Mouse (Mus musculus) thymus, adult 2 months (tissue): ENCODE results near the gene Sos2. TPM values are rescaled to one million over a fixed set of nuclear protein-coding genes. Genes with fewer than 3 reads are reported as not detected.
A peak's percentile ranks its signal among the peaks of the same experiment; 100 is the strongest.

ENCODE experiments used
- DNase-seq: peaks from one replicate; pipeline ENCODE4 v3.0.0; 2021
- H3K27ac ChIP-seq: fragments of 200-500 bp; 2 replicates; pipeline ENCODE4 v1.5.1; 2012; ENCODE audit warnings: low read length, control low read depth; ENCODE audit not compliant: control insufficient read depth, insufficient read depth
- H3K27me3 ChIP-seq: fragments of 200-500 bp; 2 replicates; pipeline ENCODE4 v1.6.1; 2012; ENCODE audit warnings: mild to moderate bottlenecking, low read length, moderate library complexity, mixed read lengths; ENCODE audit not compliant: control insufficient read depth, insufficient read depth
- H3K36me3 ChIP-seq: fragments of 200-500 bp; 2 replicates; pipeline ENCODE4 v1.6.1; 2012; ENCODE audit warnings: mild to moderate bottlenecking, low read length, moderate library complexity; ENCODE audit not compliant: control insufficient read depth, insufficient read depth
- H3K4me1 ChIP-seq: fragments of 200-500 bp; replicated peaks from 2 replicates; pipeline ENCODE4 v1.6.1; 2012; ENCODE audit warnings: low read length; ENCODE audit not compliant: control insufficient read depth, insufficient read depth
- H3K4me3 ChIP-seq: fragments of 200-500 bp; 2 replicates; pipeline ENCODE4 v1.5.1; 2012; ENCODE audit warnings: mild to moderate bottlenecking, low read length, control low read depth, moderate library complexity; ENCODE audit not compliant: control insufficient read depth, insufficient read depth
- CTCF ChIP-seq: fragments of 200-500 bp; IDR thresholded peaks from 2 replicates; pipeline ENCODE4 v1.5.1; 2012; ENCODE audit warnings: mild to moderate bottlenecking, control low read depth, low read length, moderate library complexity, borderline replicate concordance; ENCODE audit not compliant: control insufficient read depth, poor library complexity, insufficient read depth; ENCODE audit errors: extremely low read depth
- POLR2A ChIP-seq: fragments of 200-500 bp; IDR thresholded peaks from 2 replicates; pipeline ENCODE4 v1.6.1; 2012; ENCODE audit warnings: mild to moderate bottlenecking, low read length, control low read depth, moderate library complexity; ENCODE audit not compliant: control insufficient read depth, poor library complexity, insufficient read depth; ENCODE audit errors: extremely low read depth
- WGBS: fragments of 180-500 bp; shearing (Covaris S2); methylation state at CpG from one replicate; pipeline ENCODE4 v1.1.7; 2018; 5-methylcytosine and 5-hydroxymethylcytosine counted together
- polyA plus RNA-seq: library from polyadenylated mRNA; depleted of rRNA; stranded (reverse); fragments of >200 nt; gene quantifications from 2 replicates; pipeline ENCODE4 v1.2.3, GENCODE M21; 2012; rRNA removed

Sos2 gene
- polyA plus RNA-seq, 1 experiment = 18.0 TPM

DNA sequence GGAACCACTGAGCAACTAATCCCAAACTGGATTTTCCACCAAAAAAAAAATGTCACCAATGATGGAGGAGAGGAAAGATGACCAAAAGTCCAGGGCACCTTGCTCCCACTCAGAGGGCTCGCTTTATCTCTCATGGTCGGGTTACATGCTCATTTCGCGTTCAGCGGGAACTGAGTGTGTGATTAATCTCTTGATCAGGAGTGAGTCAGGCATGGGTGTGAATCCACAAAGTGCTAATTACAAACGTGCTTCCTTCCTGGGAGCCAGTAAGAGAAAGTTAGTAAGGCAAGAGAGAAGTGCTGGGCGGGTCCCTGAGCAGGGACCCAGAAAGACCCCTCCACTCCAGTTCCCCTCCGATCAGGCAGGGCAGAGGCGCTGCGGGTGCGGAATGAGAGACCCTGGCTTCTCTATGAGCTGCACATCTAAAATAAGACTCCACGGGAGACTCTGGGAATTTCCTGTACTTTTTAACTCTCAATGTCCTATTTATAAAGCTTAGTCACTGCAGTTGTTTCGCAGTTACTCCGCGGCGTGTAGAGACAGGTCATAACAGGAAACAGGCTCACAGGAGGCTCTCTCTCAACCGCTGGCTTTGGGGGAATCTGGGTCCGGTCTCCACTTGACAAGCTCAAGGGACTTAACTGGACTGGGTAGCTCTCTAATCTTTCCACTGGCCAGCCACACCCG is 143.8 kb downstream of the Sos2 start:
- H3K4me3 ChIP-seq = peak overlapping the region; percentile 8; the same call in 1 of the 2 replicates
- H3K36me3 ChIP-seq = no peaks in the 10 kb centered on the region
- peak overlapping the region; percentile 48 for H3K27ac ChIP-seq
- TF ChIP-seq POLR2A (no peak), CTCF (no peak)
- H3K27me3 ChIP-seq = no peaks in the 10 kb centered on the region
- peaks cover 52% of the 10 kb centered on the region for H3K4me1 ChIP-seq
- 7% methylated on average over 19 of the region's 19 CpGs for WGBS
- DNase-seq = peak; percentile 52

- Histone ChIP-seq H3K27ac (peak overlapping the region; percentile 48), H3K36me3 (no peaks in the 10 kb centered on the region), H3K4me3 (no peak overlapping the region), H3K4me1 (peaks cover 52% of the 10 kb centered on the region), H3K27me3 (no peaks in the 10 kb centered on the region)
- no peak for TF ChIP-seq CTCF
- TF ChIP-seq POLR2A = no peak
- WGBS = 31% methylated on average over 10 of the region's 10 CpGs
- no peak for DNase-seq
Observed at GRCm38 (mm10) chr12:69537243-69537674, 144.4 kb downstream of the Sos2 start.

DNA sequence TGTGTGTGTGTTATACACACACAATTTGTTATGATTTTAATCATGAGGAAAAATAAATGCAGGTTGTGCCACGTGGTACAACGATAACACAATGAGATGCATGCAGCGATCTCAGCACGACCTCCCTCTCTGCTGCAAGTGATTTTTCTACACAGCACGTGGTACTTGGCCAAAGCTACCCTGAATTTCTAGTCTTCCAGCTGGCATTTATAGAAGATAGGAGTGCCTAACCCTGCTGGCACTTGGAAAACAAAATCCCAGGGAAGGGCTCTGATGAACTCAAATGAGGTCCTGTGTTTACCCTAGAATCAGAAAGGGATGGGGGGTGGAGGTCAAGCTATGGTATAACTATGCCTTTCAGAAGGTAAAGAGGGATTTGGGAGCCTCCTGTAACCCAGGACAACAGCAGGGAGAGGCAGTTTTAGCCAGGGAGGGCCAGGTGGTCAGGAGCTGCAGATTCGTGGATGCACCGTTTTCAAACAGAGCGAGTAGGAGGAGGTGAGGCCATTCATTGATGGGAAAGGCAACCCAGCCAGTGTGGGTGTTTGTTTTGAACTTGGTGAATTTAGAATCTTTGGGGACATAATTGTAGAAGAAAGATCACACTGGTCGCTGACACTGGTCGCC is 144.9 kb downstream of the Sos2 start:
- no peak overlapping the region for H3K4me3 ChIP-seq
- H3K36me3 ChIP-seq = no peaks in the 10 kb centered on the region
- no peak for TF ChIP-seq POLR2A
- TF ChIP-seq CTCF = no peak
- 80% methylated on average over 10 of the region's 10 CpGs for WGBS
- no peak for DNase-seq
- H3K27ac ChIP-seq = peak overlapping the region; percentile 48; the same call in 1 of the 2 replicates
- H3K4me1 ChIP-seq = peaks cover 49% of the 10 kb centered on the region
- no peaks in the 10 kb centered on the region for H3K27me3 ChIP-seq

Other genes with a start within 250 kb of the Sos2 start
- 11.7 and 13.4 TPM in 2 replicates for gene Vcpkmt, start 98.8 kb downstream of the Sos2 start, polyA plus RNA-seq
- 4.0 and 5.0 TPM in 2 replicates for gene L2hgdh, start 43.0 kb upstream of the Sos2 start, polyA plus RNA-seq
- gene Atp5s, start 43.1 kb upstream of the Sos2 start, polyA plus RNA-seq = 13.3 and 14.4 TPM in 2 replicates
- gene Cdkl1, start 109.4 kb upstream of the Sos2 start, polyA plus RNA-seq = 2.5 TPM in 2 replicates
- gene Atl1, start 210.8 kb upstream of the Sos2 start, polyA plus RNA-seq = 0.75 and 0.91 TPM in 2 replicates
- 11.3 and 17.1 TPM in 2 replicates for gene Map4k5, start 211.3 kb upstream of the Sos2 start, polyA plus RNA-seq